Mouse (Mus musculus) layer of hippocampus, postnatal 10 days (tissue): ENCODE measurements around the gene Tekt5. TPM values are rescaled to one million over a fixed set of nuclear protein-coding genes. Genes with fewer than 3 reads are reported as not detected.

ENCODE experiments used
- DNase-seq, 2 experiments: peaks; one replicate each; pipeline ENCODE4 v3.0.0; 2021; ENCODE audit warnings: low spot score in 2 of 2
- long read RNA-seq: library from polyadenylated mRNA; stranded (forward); transcript quantifications from one replicate; pipeline ENCODE4 v2.0.0, GENCODE M21; 2023
- total RNA-seq, 2 experiments: library from RNA; stranded (reverse); gene quantifications; 2 replicates each; pipeline ENCODE4 v1.2.3; 2021

Gene Tekt5
- total RNA-seq = 1 to 10 TPM; 6.2 to 8.4 TPM
- long read RNA-seq, transcript Tekt5-201 (7 exons, 1,803 nt) = major isoform, 13 of 15 reads
- long read RNA-seq, partial matches to known transcripts = 1 of 15 reads
- long read RNA-seq, other reads (novel, unspliced or antisense) = 1 of 15 reads

GRCm38 (mm10) chr16:10394699-10395540 lies at the start of gene Tekt5:
Gene Tekt5 (minus strand): TSS chr16:10395490.
- peak; percentile 40 to 46 for DNase-seq

GRCm38 (mm10) chr16:10443723-10444122 lies 48.4 kb upstream of the Tekt5 start:
- DNase-seq = no peak

GRCm38 (mm10) chr16:10441761-10442160 lies 46.5 kb upstream of the Tekt5 start:
- no peak for DNase-seq

DNA sequence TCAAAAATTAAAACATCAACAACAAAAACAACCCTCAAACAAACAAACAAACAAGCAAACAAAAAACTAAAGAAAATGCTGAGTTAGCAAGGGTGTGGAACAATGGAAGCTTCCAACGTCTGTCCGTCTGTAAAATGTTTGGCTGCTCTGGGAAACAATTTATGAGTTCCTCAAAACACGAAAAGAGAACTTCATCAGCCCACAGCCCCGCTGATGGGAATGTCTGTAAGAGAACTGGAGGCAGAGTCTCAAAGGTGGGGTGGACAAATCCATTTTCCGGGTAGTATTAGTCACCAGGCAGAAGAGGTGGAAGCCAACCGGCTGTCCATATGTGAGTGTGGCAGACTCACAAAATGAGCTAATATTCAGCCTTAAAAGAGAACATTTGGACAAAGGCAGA lies 46.0 kb upstream of the Tekt5 start:
- no peak for DNase-seq

GRCm38 (mm10) chr16:10438055-10438454 lies 42.8 kb upstream of the Tekt5 start:
- no peak for DNase-seq

GRCm38 (mm10) chr16:10436166-10436565 lies 40.9 kb upstream of the Tekt5 start:
- no peak for DNase-seq

GRCm38 (mm10) chr16:10433344-10433743 lies 38.1 kb upstream of the Tekt5 start:
- DNase-seq = no peak

GRCm38 (mm10) chr16:10432387-10432786 lies 37.1 kb upstream of the Tekt5 start:
- no peak for DNase-seq

DNA sequence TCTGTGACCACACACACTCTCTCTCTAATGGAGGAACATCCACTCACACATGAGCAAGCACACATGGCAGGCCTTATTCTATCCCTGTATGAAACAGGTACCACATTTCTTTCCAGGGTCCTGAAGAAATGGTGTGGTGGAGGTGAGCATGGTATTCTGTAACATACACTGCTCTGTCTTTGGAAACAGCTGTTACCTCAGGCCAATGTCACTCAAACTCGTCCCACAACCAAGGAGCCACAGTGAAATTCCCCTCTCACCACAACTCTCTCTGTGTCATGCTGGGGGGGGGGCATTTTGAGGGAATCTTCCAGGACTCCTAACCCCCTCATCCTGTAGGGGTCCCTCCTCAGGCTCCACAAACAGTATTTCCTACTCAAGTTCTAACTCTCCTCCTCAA lies 36.6 kb upstream of the Tekt5 start:
- DNase-seq = no peak

- DNase-seq = no peak
Observed at GRCm38 (mm10) chr16:10420447-10421054, 25.3 kb upstream of the Tekt5 start.

DNA sequence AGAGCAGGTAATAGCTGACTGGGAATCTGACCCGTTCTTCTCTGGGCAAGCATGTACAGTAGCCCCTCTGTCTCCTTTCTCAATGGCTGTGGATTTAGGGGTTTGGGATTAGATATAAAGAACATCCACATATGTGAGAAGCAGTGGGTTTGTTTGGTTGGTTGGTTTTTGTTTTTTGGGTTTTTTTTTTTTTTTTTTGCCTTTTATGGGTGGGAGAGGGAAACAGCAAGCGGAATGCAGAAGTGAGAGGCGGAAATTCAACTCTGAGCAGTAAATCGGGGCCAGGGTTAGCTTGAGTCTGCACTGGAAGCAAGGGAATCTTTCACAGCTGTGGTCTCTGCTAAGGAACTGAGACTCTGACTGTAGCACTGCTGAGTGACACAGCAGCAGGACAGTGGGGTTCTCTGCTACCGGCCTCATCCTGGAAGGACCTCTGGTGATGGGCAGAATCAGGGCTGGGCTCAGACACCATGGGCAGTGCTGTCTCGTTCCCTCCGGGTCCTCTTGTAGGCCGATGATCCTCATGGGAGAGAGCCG lies 22.5 kb upstream of the Tekt5 start:
- no peak for DNase-seq

GRCm38 (mm10) chr16:10416866-10417265 lies 21.6 kb upstream of the Tekt5 start:
- DNase-seq = no peak

- DNase-seq = peak; percentile 64 to 77
Observed at GRCm38 (mm10) chr16:10415976-10416375, 20.7 kb upstream of the Tekt5 start.

DNA sequence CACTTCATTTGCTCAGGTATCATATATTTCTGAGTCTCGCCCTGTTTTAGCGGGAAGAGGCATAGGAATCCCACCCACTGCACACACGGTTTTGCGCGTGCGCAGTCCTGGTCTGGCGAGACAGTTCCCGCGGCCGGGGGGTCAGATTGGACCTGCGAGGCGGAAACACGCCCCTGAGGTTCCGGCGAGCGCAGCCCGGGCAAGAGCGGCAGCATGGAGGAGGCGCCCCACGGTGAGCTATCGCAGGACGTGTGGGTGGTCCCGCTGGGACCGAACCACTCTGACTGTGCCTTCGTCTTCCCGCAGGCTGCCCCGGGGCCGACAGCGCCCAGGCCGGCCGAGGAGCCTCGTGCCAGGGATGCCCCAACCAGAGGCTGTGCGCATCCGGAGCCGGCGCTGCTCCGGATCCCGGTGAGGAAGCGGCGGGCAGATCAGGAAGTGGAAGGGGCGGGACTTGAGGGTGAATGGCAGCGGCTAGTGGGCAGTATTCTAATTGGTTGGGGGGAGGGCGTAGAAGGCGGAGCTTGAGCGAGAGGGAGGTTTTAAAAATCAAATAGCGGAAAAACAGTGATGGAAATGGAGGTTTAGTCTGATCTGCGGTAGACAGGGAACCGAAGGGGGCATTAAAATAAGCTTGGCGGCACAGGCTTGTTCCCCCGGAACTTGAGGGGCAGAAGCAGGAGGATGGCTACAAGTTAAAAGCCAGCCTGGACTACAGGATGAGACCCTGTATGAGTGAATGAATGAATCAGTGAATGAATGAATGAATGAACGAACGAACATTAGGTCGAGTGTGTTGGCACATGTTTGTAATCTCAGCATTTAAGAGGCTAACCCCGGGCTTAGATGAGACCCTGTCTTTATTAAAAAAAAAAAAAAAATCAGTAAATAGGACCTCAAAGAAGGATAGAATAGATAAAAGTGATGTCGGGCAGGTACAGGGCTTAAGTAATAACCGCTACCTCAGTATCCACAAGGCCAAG lies 16.8 kb upstream of the Tekt5 start, which contains the start of gene Nubp1:
TSS of gene Nubp1 (plus strand) at position 185 of the 983 bp plus-strand sequence.
- DNase-seq = peak; percentile 91 to 92

- DNase-seq = peak; percentile 93 to 94
Observed at GRCm38 (mm10) chr16:10399160-10399559, 3.9 kb upstream of the Tekt5 start.

DNA sequence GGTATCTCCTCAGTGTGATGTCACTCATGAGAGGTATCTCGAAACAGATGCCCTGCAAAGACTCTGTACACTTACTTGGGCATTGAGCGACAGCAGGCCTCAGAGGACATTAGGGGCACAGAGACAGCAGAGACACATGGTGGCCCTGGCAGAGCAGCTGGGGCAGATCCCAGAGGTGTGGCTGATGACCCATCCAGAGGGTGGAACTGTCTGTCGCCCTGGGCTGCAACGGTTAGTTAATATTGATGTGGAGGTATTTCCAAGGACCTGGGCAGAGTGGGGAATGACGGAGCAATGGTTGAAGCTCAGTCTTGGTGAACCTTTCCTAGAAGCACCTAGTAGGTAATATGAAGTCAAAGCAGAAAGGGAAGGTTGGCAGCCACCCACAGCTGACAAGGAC lies 3.5 kb upstream of the Tekt5 start:
- no peak for DNase-seq

GRCm38 (mm10) chr16:10392587-10392986 lies 2.7 kb downstream of the Tekt5 start:
- DNase-seq = no peak

GRCm38 (mm10) chr16:10388634-10389365 lies 6.5 kb downstream of the Tekt5 start:
- DNase-seq = no peak

- no peak for DNase-seq
Observed at GRCm38 (mm10) chr16:10385261-10385660, 10.0 kb downstream of the Tekt5 start.

GRCm38 (mm10) chr16:10384544-10384943 lies 10.7 kb downstream of the Tekt5 start:
- no peak for DNase-seq
